Mouse (Mus musculus) ES-Bruce4 (cell line): Measurements from ENCODE around the gene Bex4. TPM values are rescaled to one million over a fixed set of nuclear protein-coding genes. Genes with fewer than 3 reads are reported as not detected.

Experiments used
- H3K27ac ChIP-seq: 2 replicates; pipeline ENCODE4 v1.5.1; 2012; ENCODE audit warnings: low read length, inconsistent platforms; ENCODE audit not compliant: insufficient read depth
- H3K27me3 ChIP-seq: 2 replicates; pipeline ENCODE4 v1.6.1; 2012; ENCODE audit warnings: mild to moderate bottlenecking, low read length, inconsistent platforms; ENCODE audit not compliant: control insufficient read depth, poor library complexity, insufficient read depth, severe bottlenecking
- H3K36me3 ChIP-seq: 2 replicates; pipeline ENCODE4 v1.6.1; 2012; ENCODE audit warnings: inconsistent platforms, mild to moderate bottlenecking, low read length, moderate library complexity; ENCODE audit not compliant: control insufficient read depth, poor library complexity, insufficient read depth, severe bottlenecking
- H3K4me1 ChIP-seq: one replicate; pipeline ENCODE4 v1.8.1; 2011; ENCODE audit warnings: low read length; ENCODE audit not compliant: control insufficient read depth, insufficient read depth
- H3K4me3 ChIP-seq: 2 replicates; pipeline ENCODE4 v1.5.1; 2011; ENCODE audit warnings: low read depth, mild to moderate bottlenecking, low read length
- H3K9ac ChIP-seq: 2 replicates; pipeline ENCODE4 v1.6.1; 2012; ENCODE audit warnings: low read depth, mild to moderate bottlenecking, inconsistent platforms; ENCODE audit not compliant: poor library complexity, severe bottlenecking
- H3K9me3 ChIP-seq: replicated peaks from 2 replicates; pipeline ENCODE4 v1.6.1; 2012; ENCODE audit warnings: mild to moderate bottlenecking, low read length, inconsistent platforms; ENCODE audit not compliant: control insufficient read depth, poor library complexity, insufficient read depth, severe bottlenecking
- CTCF ChIP-seq: IDR thresholded peaks from one replicate; pipeline ENCODE4 v1.8.1; 2011; ENCODE audit warnings: low read depth, low read length
- EP300 ChIP-seq: IDR thresholded peaks from 2 replicates; pipeline ENCODE4 v1.6.1; 2011; ENCODE audit warnings: low read depth, low read length; ENCODE audit not compliant: insufficient read depth
- POLR2A ChIP-seq: IDR thresholded peaks from one replicate; pipeline ENCODE4 v1.8.1; 2011; ENCODE audit warnings: low read length; ENCODE audit not compliant: insufficient read depth
- polyA plus RNA-seq: library from polyadenylated mRNA; stranded (reverse); fragments of >200 nt; gene quantifications from 2 replicates; pipeline ENCODE4 v1.2.4, GENCODE M21; 2011; ENCODE audit warnings: low read depth; ENCODE audit not compliant: missing spikeins, insufficient read depth, insufficient read length

Gene Bex4
- polyA plus RNA-seq, 1 experiment: 219 TPM

DNA sequence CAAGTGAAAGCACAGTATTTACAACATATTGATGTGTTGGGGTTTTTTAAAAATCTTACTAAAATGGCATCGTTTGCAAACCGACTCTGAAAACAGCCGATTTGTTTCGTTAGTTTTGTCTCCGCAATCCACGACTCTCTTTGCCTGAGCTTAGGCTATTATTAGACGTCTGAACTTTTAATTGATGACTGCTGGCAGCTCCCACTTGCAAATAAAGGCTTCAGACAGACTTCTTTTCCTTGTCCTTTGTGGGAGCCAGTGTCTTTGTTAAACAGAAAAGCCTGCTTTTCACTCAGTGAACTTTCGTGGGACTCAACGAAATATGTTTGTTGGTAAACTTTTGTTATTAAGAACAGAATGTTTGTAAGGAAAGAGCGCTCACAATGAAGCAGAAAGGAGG is 34.0 kb downstream of the Bex4 start:
- Histone ChIP-seq H3K4me3 (peak overlapping the region; percentile 14; the same call in 1 of the 2 replicates), H3K27me3 (no peaks in the 10 kb centered on the region), H3K9me3 (no peaks in the 10 kb centered on the region), H3K36me3 (peaks cover 5% of the 10 kb centered on the region), H3K4me1 (no peaks in the 10 kb centered on the region), H3K27ac (peak overlapping the region; percentile 83), H3K9ac (peak overlapping the region; percentile 66)
- TF ChIP-seq POLR2A: no peak
- TF ChIP-seq EP300: no peak
- no peak for TF ChIP-seq CTCF

- no peaks in the 10 kb centered on the region for H3K27me3 ChIP-seq
- TF ChIP-seq EP300 (no peak), POLR2A (no peak), CTCF (no peak)
- H3K27ac ChIP-seq: 0 out of 2 replicates have a peak overlapping the region, but pooled peaks have one; percentile 63
- no peaks in the 10 kb centered on the region for H3K36me3 ChIP-seq
- H3K9ac ChIP-seq: peak overlapping the region; percentile 2; the same call in 1 of the 2 replicates
- peaks cover 2% of the 10 kb centered on the region for H3K4me1 ChIP-seq
- H3K4me3 ChIP-seq: no peak overlapping the region
- no peaks in the 10 kb centered on the region for H3K9me3 ChIP-seq
Measured at GRCm38 (mm10) chrX:136180897-136181553, 42.2 kb downstream of the Bex4 start.

DNA sequence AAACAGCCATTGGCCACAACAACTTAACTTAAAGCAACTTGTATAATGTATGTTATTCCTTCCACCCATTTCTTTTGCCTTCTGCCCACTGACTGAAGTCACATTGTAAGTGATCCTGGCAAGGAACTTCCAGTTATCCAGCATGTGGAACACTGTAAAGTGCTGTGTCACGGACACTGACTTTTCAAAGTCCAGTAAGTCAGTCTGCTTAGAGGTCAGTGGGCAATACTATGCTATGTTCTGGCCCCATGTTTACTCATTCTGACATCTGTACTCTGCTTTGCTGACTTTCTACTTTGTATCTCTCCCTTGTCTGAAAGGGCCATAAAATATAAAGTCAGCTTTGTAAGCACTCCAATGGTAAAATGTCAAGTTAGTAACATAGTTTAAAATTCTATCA is 44.3 kb downstream of the Bex4 start:
- Histone ChIP-seq H3K27ac (no peak overlapping the region), H3K27me3 (no peaks in the 10 kb centered on the region), H3K4me1 (peaks cover 2% of the 10 kb centered on the region), H3K9ac (no peak overlapping the region), H3K36me3 (no peaks in the 10 kb centered on the region), H3K4me3 (no peak overlapping the region), H3K9me3 (no peaks in the 10 kb centered on the region)
- TF ChIP-seq POLR2A: no peak

Other genes with a start within 250 kb of the Bex4 start
- 14.8 and 16.4 TPM in 2 replicates for gene Arxes2, start 145.2 kb upstream of the Bex4 start, polyA plus RNA-seq
- 6.5 and 8.9 TPM in 2 replicates for gene Arxes1, start 105.6 kb upstream of the Bex4 start, polyA plus RNA-seq
- 42.4 and 46.5 TPM in 2 replicates for gene Bex2, start 70.8 kb upstream of the Bex4 start, polyA plus RNA-seq
- gene Nxf3, start 53.7 kb upstream of the Bex4 start, polyA plus RNA-seq: 0.40 TPM in 1 of 2 replicates, not detected in the other
- 196 and 214 TPM in 2 replicates for gene Tceal8, start 33.3 kb downstream of the Bex4 start, polyA plus RNA-seq
- gene Tceal5, start 64.9 kb downstream of the Bex4 start, polyA plus RNA-seq: 13.1 and 15.4 TPM in 2 replicates
- 1.2 and 3.8 TPM in 2 replicates for gene Tceal7, start 75.8 kb downstream of the Bex4 start, polyA plus RNA-seq
- 846 and 903 TPM in 2 replicates for gene Bex1, start 76.5 kb downstream of the Bex4 start, polyA plus RNA-seq
- 500 and 527 TPM in 2 replicates for gene Tceal9, start 106.1 kb downstream of the Bex4 start, polyA plus RNA-seq
- gene Bex3, start 131.3 kb downstream of the Bex4 start, polyA plus RNA-seq: 569 and 632 TPM in 2 replicates